Mouse (Mus musculus): ENCODE data around the gene Mad2l2. TPM values are rescaled to one million over a fixed set of nuclear protein-coding genes. Genes with fewer than 3 reads are reported as not detected.

The Mad2l2 gene
- 49.7 TPM for polyA plus RNA-seq (2017; shearing (Covaris generic))

DNA sequence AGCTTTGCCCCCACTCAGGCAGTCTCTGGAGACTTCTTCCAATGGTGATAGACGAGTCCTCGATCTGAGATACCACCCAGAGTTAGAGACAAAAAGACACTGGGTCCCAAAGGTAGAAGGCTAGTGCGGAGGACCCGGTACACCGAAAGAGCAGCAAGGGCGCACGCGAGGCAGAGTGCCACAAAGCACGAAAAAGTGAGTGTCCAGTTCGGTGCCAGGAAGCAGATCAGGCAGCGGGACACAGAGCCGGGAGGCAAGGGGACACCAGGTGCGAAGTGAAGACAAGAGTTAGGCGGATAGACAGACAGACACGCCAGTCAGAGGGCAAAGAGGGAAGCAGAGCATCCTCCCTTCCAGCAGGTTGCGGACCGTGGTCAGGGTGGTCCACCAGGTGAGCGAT, at the start of gene Mad2l2:
Mad2l2 (plus strand) TSS at position 252 of the 400 bp plus-strand sequence.

GRCm38 (mm10) chr4:148087907-148088527, 42.2 kb upstream of the Mad2l2 start, which contains the start of gene Agtrap:
Agtrap (minus strand) TSS chr4:148088031.

DNA sequence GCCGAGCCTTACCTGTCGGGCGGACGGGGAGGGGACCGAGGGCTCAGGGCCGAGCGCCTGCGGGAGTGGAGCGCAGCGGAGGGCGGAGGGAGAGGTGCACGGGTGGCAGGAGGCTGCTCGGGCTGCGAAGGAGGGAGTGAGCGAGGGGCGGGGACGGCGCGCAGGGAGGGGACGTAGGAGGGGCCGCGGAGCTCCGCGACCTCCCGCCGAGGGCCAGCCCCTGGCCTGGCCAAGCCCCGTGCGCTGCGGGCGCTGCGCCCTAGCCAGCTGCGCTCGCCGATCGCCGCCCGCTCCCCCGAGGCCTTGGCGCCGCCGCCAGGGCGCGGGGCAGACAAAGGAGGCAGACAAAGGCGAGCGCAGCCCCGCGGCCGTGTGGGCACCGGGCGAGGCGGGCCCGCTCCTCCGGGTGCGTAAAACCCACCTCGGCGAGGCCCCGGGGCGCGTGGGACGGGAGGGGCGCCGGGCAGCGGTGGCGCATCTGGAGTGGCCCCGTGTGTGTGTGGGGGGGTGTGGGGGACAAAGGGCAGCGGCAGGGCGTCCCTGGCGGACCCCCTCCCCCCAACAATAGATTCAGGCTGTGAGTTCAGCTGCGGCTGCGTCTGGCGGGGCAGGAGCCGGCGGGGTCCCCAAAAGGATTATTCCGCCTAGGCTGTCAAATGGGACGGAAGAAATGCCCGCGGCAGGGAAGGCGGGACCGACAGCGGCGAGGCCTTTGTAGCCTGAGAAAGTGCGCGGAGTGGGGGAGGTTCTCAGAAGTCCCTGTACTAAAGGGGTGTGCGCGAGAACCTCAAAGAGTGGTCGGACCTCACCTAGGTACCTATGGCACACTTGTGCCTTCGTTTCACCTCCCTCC, 603 bp downstream of the Mad2l2 start, which contains the start of gene Draxin:
Draxin (minus strand) TSS at position 138 of the 853 bp plus-strand sequence.

DNA sequence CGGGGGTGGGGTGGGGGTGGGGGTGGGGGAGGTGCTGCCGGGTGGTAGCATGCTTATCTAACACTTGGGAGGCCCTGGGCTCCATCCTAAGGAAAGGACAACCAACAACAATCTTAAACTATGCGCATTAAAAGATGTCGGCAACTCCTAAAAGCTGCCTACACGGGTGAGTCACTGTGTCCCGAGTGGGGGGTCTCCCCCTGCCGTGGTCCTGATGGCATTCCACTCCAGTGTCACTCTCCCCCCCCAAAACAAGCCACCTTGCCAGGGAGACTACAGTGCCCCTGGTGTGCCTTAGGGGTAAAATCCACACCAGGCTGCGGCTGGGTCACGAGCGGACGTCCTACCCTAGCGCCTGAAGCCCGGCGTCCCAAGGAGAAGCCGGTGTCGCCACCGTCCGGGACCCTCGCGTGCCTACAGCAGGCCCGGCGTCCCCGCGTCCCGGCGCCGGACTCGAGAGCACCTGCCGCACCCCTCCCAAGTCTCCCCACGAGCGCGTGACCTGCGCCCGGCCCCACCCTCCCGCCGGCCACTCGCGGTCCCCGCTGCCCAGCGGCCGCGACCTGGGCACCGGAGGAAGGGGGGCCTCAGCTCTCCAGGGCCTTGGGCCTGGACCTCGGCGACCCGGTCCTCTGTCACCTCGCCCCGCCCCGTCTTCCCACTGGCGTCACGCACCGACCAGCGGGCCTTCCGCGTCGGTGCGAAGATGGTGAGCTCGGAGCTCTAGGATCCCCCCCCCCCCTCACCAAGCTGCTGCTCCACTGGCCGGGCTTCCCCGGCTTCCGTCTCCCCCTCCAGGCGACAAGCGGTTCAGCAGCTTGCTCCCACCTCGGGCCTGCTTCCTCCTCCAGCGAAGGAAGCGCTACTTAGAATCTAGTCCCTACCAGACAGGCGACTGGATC, 21.3 kb downstream of the Mad2l2 start, which contains the start of gene Fbxo6:
Fbxo6 (minus strand) TSS at position 874 of the 902 bp plus-strand sequence.

GRCm38 (mm10) chr4:148160436-148161390, 30.5 kb downstream of the Mad2l2 start, which contains the start of the genes Fbxo44 and Fbxo2:
Fbxo44 (minus strand) TSS chr4:148160482.
Fbxo2 (plus strand) TSS chr4:148160621.

Other genes starting within 250 kb of the Mad2l2 start
- gene Mfn2, start 225.7 kb upstream of the Mad2l2 start, polyA plus RNA-seq (2017; shearing (Covaris generic)) = 55.8 TPM
- 11.6 TPM for gene Plod1, start 193.6 kb upstream of the Mad2l2 start, polyA plus RNA-seq (2017; shearing (Covaris generic))
- 4.5 TPM for gene 2510039O18Rik, start 189.5 kb upstream of the Mad2l2 start, polyA plus RNA-seq (2017; shearing (Covaris generic))
- gene Nppb, start 144.6 kb upstream of the Mad2l2 start, polyA plus RNA-seq (2017; shearing (Covaris generic)) = not detected
- not detected for gene Nppa, start 129.7 kb upstream of the Mad2l2 start, polyA plus RNA-seq (2017; shearing (Covaris generic))
- gene Clcn6, start 91.6 kb upstream of the Mad2l2 start, polyA plus RNA-seq (2017; shearing (Covaris generic)) = 10.1 TPM
- gene Mthfr, start 91.3 kb upstream of the Mad2l2 start, polyA plus RNA-seq (2017; shearing (Covaris generic)) = 21.3 TPM
- gene Agtrap, start 42.4 kb upstream of the Mad2l2 start, polyA plus RNA-seq (2017; shearing (Covaris generic)) = 28.8 TPM
- gene Draxin, start 314 bp downstream of the Mad2l2 start, polyA plus RNA-seq (2017; shearing (Covaris generic)) = 0.06 TPM
- 50.2 TPM for gene Fbxo6, start 21.8 kb downstream of the Mad2l2 start, polyA plus RNA-seq (2017; shearing (Covaris generic))
- gene Fbxo44, start 30.1 kb downstream of the Mad2l2 start, polyA plus RNA-seq (2017; shearing (Covaris generic)) = 4.3 TPM
- not detected for gene Fbxo2, start 30.2 kb downstream of the Mad2l2 start, polyA plus RNA-seq (2017; shearing (Covaris generic))
- not detected for gene Disp3, start 157.6 kb downstream of the Mad2l2 start, polyA plus RNA-seq (2017; shearing (Covaris generic))

Data from inflammation-experienced regulatory T-cells, adult 16 weeks (primary cell).